Mouse (Mus musculus) bone marrow macrophage, adult 2 months (primary cell): Measurements from ENCODE around the gene Vwa3b.

Source experiments
- CTCF ChIP-seq: IDR thresholded peaks from 2 replicates; pipeline ENCODE4 v1.5.1; 2012; ENCODE audit warnings: low read depth, mild to moderate bottlenecking, low read length, moderate library complexity
- POLR2A ChIP-seq: IDR thresholded peaks from 2 replicates; pipeline ENCODE4 v1.6.1; 2012; ENCODE audit warnings: mild to moderate bottlenecking, low read depth, low read length, borderline replicate concordance

- TF ChIP-seq CTCF (no peak), POLR2A (no peak)
Observed at GRCm38 (mm10) chr1:37077266-37077665, 50.9 kb downstream of the Vwa3b start.
